Mouse (Mus musculus) liver, adult 10 weeks (tissue): ENCODE results near the gene Syt1. TPM values are rescaled to one million over a fixed set of nuclear protein-coding genes. Genes with fewer than 3 reads are reported as not detected.

Source experiments
- polyA plus RNA-seq: library from polyadenylated mRNA; stranded (reverse); fragments of 350-450 nt; fragmentation: Illumina TruSeq; extraction: RNeasy Lipid Tissue Mini Kit (QIAGEN cat#74804); gene quantifications from one replicate; pipeline ENCODE4 v1.2.3, GENCODE M21; 2014; ENCODE audit warnings: low read depth, low replicate concordance

Syt1 gene
- polyA plus RNA-seq: 13.5 TPM

GRCm38 (mm10) chr10:109010241-109011193 lies at the start of gene Syt1:
Syt1 (minus strand) TSS chr10:109010982.

GRCm38 (mm10) chr10:108699946-108700345 lies 310.8 kb downstream of the Syt1 start, which contains the start of gene Gm5136:
Gm5136 (minus strand) TSS chr10:108700160.

